Mouse (Mus musculus) heart, adult 8-10 months (tissue): ENCODE data around the gene Gm17535. TPM values are rescaled to one million over a fixed set of nuclear protein-coding genes. Genes with fewer than 3 reads are reported as not detected.
"Not testable (repeated sequence)": the region's sequence is repeated elsewhere in the genome, so short reads cannot be mapped to it uniquely, and the experiment has no call there.

Experiments used
- DNase-seq: peaks from one replicate; pipeline ENCODE4 v3.0.0; 2022; ENCODE audit warnings: low spot score
- total RNA-seq, 4 experiments: library from RNA; stranded (reverse); gene quantifications; 2 replicates each; pipeline ENCODE4 v1.2.4; 2022

Gm17535 gene
- total RNA-seq = not detected

DNA sequence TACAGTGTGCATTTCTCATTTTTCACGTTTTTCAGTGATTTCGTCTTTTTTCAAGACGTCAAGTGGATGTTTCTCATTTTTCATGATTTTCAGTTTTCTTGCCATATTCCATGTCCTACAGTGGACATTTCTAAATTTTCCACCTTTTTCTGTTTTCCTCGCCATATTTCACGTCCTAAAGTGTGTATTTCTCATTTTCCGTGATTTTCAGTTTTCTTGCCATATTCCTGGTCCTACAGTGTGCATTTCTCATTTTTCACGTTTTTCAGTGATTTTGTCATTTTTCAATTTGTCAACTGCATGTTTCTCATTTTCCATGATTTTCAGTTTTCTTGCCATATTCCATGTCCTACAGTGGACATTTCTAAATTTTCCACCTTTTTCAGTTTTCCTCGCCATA is at the start of gene Gm17535:
Gene Gm17535 (plus strand): TSS at position 301 of the 400 bp plus-strand sequence.
- DNase-seq = not testable (repeated sequence)

DNA sequence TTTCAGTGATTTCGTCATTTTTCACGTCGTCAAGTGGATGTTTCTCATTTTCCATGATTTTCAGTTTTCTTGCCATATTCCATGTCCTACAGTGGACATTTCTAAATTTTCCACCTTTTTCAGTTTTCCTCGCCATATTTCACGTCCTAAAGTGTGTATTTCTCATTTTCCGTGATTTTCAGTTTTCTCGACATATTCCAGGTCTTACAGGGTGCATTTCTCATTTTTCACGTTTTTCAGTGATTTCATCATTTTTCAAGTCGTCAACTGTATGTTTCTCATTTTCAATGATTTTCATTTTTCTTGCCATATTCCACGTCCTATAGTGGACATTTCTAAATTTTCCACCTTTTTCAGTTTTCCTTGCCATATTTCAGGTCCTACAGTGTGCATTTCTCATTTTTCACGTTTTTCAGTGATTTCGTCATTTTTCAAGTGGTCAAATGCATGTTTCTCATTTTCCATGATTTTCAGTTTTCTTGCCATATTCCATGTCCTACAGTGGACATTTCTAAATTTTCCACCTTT is 33.9 kb upstream of the Gm17535 start, which contains the start of gene Gm10722:
Gene Gm10722 (plus strand): TSS at position 478 of the 528 bp plus-strand sequence.
- peak; percentile 30 for DNase-seq

DNA sequence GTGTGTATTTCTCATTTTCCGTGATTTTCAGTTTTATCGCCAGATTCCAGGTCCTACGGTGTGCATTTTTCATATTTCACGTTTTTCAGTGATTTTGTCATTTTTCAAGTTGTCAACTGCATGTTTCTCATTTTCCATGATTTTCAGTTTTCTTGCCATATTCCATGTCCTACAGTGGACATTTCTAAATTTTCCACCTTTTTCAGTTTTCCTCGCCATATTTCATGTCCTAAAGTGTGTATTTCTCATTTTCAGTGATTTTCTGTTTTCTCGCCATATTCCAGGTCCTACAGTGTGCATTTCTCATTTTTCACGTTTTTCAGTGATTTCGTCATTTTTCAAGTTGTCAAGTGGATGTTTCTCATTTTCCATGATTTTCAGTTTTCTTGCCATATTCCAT is 33.4 kb upstream of the Gm17535 start:
- DNase-seq = peak; percentile 57

DNA sequence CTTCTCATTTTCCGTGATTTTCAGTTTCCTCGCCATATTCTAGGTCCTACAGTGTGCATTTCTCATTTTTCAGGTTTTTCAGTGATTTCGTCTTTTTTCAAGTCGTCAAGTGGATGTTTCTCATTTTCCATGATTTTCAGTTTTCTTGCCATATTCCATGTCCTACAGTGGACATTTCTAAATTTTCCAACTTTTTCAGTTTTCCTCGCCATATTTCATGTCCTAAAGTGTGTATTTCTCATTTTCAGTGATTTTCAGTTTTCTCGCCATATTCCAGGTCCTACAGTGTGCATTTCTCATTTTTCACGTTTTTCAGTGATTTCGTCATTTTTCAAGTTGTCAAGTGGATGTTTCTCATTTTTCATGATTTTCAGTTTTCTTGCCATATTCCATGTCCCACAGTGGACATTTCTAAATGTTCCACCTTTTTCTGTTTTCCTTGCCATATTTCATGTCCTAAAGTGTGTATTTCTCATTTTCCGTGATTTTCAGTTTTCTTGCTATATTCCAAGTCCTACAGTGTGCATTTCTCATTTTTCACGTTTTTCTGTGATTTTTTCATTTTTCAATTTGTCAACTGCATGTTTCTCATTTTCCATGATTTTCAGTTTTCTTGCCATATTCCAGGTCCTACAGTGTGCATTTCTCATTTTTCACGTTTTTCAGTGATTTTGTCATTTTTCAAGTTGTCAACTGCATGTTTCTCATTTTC is 32.3 kb upstream of the Gm17535 start:
- peak; percentile 100 for DNase-seq

DNA sequence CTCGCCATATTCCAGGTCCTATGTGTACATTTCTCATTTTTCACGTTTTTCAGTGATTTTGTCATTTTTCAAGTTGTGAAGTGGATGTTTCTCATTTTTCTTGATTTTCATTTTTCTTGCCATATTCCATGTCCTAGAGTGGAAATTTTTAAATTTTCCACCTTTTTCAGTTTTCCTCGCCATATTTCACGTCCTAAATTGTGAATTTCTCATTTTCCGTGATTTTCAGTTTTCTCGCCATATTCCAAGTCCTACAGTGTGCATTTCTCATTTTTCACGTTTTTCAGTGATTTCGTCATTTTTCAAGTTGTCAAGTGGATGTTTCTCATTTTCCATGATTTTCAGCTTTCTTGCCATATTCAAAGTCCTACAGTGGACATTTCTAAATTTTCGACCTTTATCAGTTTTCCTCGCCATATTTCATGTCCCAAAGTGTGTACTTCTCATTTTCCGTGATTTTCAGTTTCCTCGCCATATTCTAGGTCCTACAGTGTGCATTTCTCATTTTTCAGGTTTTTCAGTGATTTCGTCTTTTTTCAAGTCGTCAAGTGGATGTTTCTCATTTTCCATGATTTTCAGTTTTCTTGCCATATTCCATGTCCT is 31.5 kb upstream of the Gm17535 start, which contains the start of gene Gm11168:
Gene Gm11168 (plus strand): TSS at position 553 of the 603 bp plus-strand sequence.
- DNase-seq = not testable (repeated sequence)

DNA sequence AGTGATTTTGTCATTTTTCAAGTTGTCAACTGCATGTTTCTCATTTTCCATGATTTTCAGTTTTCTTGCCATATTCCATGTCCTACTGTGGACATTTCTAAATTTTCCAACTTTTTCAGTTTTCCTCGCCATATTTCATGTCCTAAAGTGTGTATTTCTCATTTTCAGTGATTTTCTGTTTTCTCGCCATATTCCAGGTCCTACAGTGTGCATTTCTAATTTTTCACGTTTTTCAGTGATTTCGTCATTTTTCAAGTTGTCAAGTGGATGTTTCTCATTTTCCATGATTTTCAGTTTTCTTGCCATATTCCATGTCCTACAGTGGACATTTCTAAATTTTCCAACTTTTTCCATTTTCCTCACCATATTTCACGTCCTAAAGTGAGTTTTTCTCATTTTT is 28.2 kb upstream of the Gm17535 start:
- DNase-seq = not testable (repeated sequence)

DNA sequence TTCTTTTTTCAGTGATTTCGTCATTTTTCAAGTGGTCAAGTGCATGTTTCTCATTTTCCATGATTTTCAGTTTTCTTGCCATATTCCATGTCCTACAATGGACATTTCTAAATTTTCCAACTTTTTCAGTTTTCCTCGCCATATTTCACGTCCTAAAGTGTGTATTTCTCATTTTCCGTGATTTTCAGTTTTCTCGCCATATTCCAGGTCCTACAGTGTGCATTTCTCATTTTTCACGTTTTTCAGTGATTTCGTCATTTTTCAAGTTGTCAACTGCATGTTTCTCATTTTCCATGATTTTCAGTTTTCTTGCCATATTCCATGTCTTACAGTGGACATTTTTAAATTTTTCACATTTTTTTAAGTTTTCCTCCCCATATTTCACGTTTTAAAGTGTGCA is 27.8 kb upstream of the Gm17535 start:
- peak; percentile 100 for DNase-seq

DNA sequence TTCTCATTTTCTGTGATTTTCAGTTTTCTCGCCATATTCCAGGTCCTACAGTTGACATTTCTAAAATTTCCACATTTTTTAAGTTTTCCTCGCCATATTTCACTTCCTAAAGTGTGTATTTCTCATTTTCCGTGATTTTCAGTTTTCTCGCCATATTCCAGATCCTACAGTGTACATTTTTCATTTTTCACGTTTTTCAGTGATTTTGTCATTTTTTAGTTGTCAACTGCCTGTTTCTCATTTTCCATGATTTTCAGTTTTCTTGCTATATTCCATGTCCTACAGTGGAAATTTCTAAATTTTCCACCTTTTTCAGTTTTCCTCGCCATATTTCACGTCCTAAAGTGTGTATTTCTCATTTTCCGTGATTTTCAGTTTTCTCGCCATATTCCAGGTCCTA is 27.1 kb upstream of the Gm17535 start:
- not testable (repeated sequence) for DNase-seq

DNA sequence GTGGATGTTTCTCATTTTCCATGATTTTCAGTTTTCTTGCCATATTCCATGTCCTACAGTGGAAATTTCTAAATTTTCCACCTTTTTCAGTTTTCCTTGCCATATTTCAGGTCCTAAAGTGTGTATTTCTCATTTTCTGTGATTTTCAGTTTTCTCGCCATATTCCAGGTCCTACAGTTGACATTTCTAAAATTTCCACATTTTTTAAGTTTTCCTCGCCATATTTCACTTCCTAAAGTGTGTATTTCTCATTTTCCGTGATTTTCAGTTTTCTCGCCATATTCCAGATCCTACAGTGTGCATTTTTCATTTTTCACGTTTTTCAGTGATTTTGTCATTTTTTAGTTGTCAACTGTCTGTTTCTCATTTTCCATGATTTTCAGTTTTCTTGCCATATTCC is 25.1 kb upstream of the Gm17535 start:
- DNase-seq = not testable (repeated sequence)

DNA sequence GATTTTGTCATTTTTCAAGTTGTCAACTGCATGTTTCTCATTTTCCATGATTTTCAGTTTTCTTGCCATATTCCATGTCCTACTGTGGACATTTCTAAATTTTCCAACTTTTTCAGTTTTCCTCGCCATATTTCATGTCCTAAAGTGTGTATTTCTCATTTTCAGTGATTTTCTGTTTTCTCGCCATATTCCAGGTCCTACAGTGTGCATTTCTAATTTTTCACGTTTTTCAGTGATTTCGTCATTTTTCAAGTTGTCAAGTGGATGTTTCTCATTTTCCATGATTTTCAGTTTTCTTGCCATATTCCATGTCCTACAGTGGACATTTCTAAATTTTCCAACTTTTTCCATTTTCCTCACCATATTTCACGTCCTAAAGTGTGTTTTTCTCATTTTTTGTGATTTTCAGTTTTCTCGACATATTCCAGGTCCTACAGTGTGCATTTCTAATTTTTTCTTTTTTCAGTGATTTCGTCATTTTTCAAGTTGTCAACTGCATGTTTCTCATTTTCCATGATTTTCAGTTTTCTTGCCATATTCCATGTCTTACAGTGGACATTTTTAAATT is 22.3 kb upstream of the Gm17535 start:
- DNase-seq = not testable (repeated sequence)

DNA sequence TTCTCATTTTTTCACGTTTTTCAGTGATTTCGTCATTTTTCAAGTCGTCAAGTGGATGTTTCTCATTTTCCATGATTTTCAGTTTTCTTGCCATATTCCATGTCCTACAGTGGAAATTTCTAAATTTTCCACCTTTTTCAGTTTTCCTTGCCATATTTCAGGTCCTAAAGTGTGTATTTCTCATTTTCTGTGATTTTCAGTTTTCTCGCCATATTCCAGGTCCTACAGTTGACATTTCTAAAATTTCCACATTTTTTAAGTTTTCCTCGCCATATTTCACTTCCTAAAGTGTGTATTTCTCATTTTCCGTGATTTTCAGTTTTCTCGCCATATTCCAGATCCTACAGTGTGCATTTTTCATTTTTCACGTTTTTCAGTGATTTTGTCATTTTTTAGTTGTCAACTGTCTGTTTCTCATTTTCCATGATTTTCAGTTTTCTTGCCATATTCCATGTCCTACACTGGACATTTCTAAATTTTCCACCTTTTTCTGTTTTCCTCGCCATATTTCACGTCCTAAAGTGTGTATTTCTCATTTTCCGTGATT is 21.6 kb upstream of the Gm17535 start, which contains the start of gene Gm10721:
Gene Gm10721 (plus strand): TSS at position 408 of the 547 bp plus-strand sequence.
- DNase-seq = not testable (repeated sequence)

DNA sequence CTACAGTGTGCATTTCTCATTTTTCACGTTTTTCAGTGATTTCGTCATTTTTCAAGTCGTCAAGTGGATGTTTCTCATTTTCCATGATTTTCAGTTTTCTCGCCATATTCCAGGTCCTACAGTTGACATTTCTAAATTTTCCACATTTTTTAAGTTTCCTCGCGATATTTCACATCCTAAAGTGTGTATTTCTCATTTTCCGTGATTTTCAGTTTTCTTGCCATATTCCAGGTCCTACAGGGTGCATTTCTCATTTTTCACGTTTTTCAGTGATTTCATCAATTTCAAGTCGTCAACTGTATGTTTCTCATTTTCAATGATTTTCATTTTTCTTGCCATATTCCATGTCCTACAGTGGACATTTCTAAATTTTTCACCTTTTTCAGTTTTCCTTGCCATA is 19.0 kb upstream of the Gm17535 start, which contains the start of gene Gm10720:
Gene Gm10720 (plus strand): TSS at position 301 of the 400 bp plus-strand sequence.
- DNase-seq = not testable (repeated sequence)

DNA sequence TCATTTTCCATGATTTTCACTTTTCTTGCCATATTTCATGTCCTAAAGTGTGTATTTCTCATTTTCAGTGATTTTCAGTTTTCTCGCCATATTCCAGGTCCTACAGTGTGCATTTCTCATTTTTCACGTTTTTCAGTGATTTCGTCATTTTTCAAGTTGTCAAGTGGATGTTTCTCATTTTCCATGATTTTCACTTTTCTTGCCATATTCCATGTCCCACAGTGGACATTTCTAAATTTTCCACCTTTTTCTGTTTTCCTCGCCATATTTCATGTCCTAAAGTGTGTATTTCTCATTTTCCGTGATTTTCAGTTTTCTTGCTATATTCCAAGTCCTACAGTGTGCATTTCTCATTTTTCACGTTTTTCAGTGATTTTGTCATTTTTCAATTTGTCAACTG is 18.5 kb upstream of the Gm17535 start:
- peak; percentile 6 for DNase-seq

DNA sequence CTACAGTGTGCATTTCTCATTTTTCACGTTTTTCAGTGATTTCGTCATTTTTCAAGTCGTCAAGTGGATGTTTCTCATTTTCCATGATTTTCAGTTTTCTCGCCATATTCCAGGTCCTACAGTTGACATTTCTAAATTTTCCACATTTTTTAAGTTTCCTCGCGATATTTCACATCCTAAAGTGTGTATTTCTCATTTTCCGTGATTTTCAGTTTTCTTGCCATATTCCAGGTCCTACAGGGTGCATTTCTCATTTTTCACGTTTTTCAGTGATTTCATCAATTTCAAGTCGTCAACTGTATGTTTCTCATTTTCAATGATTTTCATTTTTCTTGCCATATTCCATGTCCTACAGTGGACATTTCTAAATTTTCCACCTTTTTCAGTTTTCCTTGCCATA is 17.3 kb upstream of the Gm17535 start, which contains the start of gene Gm10719:
Gene Gm10719 (plus strand): TSS at position 301 of the 400 bp plus-strand sequence.
- not testable (repeated sequence) for DNase-seq

DNA sequence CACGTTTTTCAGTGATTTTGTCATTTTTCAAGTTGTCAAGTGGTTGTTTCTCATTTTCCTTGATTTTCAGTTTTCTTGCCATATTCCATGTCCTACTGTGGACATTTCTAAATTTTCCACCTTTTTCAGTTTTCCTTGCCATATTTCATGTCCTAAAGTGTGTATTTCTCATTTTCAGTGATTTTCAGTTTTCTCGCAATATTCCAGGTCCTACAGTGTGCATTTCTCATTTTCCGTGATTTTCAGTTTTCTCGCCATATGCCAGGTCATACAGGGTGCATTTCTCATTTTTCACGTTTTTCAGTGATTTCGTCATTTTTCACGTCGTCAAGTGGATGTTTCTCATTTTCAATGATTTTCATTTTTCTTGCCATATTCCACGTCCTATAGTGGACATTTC is 15.5 kb upstream of the Gm17535 start:
- DNase-seq = not testable (repeated sequence)

DNA sequence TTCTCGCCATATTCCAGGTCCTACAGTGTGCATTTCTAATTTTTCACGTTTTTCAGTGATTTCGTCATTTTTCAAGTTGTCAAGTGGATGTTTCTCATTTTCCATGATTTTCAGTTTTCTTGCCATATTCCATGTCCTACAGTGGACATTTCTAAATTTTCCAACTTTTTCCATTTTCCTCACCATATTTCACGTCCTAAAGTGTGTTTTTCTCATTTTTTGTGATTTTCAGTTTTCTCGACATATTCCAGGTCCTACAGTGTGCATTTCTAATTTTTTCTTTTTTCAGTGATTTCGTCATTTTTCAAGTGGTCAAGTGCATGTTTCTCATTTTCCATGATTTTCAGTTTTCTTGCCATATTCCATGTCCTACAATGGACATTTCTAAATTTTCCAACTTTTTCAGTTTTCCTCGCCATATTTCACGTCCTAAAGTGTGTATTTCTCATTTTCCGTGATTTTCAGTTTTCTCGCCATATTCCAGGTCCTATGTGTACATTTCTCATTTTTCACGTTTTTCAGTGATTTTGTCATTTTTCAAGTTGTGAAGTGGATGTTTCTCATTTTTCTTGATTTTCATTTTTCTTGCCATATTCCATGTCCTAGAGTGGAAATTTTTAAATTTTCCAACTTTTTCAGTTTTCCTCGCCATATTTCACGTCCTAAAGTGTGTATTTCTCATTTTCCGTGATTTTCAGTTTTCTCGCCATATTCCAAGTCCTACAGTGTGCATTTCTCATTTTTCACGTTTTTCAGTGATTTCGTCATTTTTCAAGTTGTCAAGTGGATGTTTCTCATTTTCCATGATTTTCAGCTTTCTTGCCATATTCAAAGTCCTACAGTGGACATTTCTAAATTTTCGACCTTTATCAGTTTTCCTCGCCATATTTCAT is 14.3 kb upstream of the Gm17535 start:
- DNase-seq = peak; percentile 86

DNA sequence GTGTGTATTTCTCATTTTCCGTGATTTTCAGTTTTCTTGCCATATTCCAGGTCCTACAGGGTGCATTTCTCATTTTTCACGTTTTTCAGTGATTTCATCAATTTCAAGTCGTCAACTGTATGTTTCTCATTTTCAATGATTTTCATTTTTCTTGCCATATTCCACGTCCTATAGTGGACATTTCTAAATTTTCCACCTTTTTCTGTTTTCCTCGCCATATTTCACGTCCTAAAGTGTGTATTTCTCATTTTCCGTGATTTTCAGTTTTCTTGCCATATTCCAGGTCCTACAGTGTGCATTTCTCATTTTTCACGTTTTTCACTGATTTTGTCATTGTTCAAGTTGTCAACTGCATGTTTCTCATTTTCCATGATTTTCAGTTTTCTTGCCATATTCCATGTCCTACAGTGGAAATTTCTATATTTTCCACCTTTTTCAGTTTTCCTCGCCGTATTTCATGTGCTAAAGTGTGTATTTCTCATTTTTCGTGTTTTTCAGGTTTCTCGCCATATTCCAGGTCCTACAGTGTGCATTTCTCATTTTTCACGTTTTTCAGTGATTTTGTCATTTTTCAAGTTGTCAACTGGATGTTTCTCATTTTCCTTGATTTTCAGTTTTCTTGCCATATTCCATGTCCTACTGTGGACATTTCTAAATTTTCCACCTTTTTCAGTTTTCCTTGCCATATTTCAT is 11.9 kb upstream of the Gm17535 start:
- DNase-seq = peak; percentile 92

DNA sequence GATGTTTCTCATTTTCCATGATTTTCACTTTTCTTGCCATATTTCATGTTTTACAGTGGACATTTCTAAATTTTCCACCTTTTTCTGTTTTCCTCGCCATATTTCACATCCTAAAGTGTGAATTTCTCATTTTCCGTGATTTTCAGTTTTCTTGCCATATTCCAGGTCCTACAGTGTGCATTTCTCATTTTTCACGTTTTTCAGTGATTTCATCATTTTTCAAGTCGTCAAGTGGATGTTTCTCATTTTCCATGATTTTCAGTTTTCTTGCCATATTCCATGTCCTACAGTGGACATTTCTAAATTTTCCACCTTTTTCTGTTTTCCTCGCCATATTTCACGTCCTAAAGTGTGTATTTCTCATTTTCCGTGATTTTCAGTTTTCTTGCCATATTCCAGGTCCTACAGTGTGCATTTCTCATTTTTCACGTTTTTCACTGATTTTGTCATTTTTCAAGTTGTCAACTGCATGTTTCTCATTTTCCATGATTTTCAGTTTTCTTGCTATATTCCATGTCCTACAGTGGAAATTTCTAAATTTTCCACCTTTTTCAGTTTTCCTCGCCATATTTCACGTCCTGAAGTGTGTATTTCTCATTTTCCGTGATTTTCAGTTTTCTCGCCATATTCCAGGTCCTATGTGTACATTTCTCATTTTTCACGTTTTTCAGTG is 11.0 kb upstream of the Gm17535 start, which contains the start of gene Gm10718:
Gene Gm10718 (plus strand): TSS at position 236 of the 673 bp plus-strand sequence.
- DNase-seq = peak; percentile 77

DNA sequence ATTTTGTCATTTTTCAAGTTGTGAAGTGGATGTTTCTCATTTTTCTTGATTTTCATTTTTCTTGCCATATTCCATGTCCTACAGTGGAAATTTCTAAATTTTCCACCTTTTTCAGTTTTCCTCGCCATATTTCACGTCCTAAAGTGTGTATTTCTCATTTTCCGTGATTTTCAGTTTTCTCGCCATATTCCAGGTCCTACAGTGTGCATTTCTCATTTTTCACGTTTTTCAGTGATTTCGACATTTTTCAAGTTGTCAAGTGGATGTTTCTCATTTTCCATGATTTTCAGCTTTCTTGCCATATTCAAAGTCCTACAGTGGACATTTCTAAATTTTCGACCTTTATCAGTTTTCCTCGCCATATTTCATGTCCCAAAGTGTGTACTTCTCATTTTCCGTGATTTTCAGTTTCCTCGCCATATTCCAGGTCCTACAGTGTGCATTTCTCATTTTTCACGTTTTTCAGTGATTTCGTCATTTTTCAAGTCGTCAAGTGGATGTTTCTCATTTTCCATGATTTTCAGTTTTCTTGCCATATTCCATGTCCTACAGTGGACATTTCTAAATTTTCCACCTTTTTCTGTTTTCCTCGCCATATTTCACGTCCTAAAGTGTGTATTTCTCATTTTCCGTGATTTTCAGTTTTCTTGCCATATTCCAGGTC is 10.3 kb upstream of the Gm17535 start:
- DNase-seq = peak; percentile 100
